Mouse (Mus musculus) midbrain, postnatal 0 days (tissue): ENCODE results near the gene Shisa7. TPM values are rescaled to one million over a fixed set of nuclear protein-coding genes. Genes with fewer than 3 reads are reported as not detected.
"Not testable (repeated sequence)": the region's sequence is repeated elsewhere in the genome, so short reads cannot be mapped to it uniquely, and the experiment has no call there.

ENCODE experiments used
- ATAC-seq: fragments of 200-750 bp; cut with Nextera tagmentation; 2 replicates; pipeline ENCODE4 v1.8.0; 2017; ENCODE audit warnings: moderate number of reproducible peaks, mild to moderate bottlenecking, moderate TSS enrichment, moderate library complexity; ENCODE audit not compliant: low FRiP score
- DNase-seq: peaks from one replicate; pipeline ENCODE4 v3.0.0-alpha.2; 2015; ENCODE audit warnings: low spot score
- H3K27ac ChIP-seq: fragments of 300-500 bp; sonication (generic); 2 replicates; pipeline ENCODE4 v1.5.1; 2014; ENCODE audit warnings: low read depth, mild to moderate bottlenecking, low read length, mixed read lengths
- H3K27me3 ChIP-seq: fragments of 300-500 bp; sonication (generic); 2 replicates; pipeline ENCODE4 v1.6.1; 2014; ENCODE audit warnings: low read length, control low read depth, mixed read lengths; ENCODE audit not compliant: insufficient read depth
- H3K36me3 ChIP-seq: fragments of 300-500 bp; sonication (generic); 2 replicates; pipeline ENCODE4 v1.6.1; 2014; ENCODE audit warnings: low read length, control low read depth, mixed read lengths; ENCODE audit not compliant: insufficient read depth
- H3K4me1 ChIP-seq: fragments of 300-500 bp; sonication (generic); 2 replicates; pipeline ENCODE4 v1.6.1; 2014; ENCODE audit warnings: mild to moderate bottlenecking, control low read depth, antibody characterized with exemption, low read length, mixed read lengths; ENCODE audit not compliant: insufficient read depth
- H3K4me2 ChIP-seq: fragments of 300-500 bp; sonication (generic); 2 replicates; pipeline ENCODE4 v1.6.1; 2014; ENCODE audit warnings: low read depth, mild to moderate bottlenecking, low read length, mixed read lengths; ENCODE audit not compliant: poor library complexity, severe bottlenecking
- H3K4me3 ChIP-seq: fragments of 300-500 bp; sonication (generic); 2 replicates; pipeline ENCODE4 v1.5.1; 2014; ENCODE audit warnings: low read depth, mild to moderate bottlenecking, low read length, moderate library complexity
- H3K9ac ChIP-seq: fragments of 300-500 bp; sonication (generic); replicated peaks from 2 replicates; pipeline ENCODE4 v1.6.1; 2014; ENCODE audit warnings: mild to moderate bottlenecking, low read length, moderate library complexity, mixed read lengths; ENCODE audit not compliant: poor library complexity, severe bottlenecking
- H3K9me3 ChIP-seq: fragments of 300-500 bp; sonication (generic); 2 replicates; pipeline ENCODE4 v1.6.1; 2016; ENCODE audit warnings: low read length, control low read depth
- CTCF ChIP-seq: IDR thresholded peaks from 2 replicates; pipeline ENCODE4 v1.5.1; 2016; ENCODE audit warnings: antibody characterized with exemption, mild to moderate bottlenecking
- WGBS: fragments of 180-500 bp; shearing (Covaris S2); extraction: QIAGEN DNeasy Blood & Tissue Kit; methylation state at CpG from one replicate; pipeline ENCODE4 v1.1.7; 2014; 5-methylcytosine and 5-hydroxymethylcytosine counted together
- polyA plus RNA-seq: library from polyadenylated mRNA; unstranded; fragments of >200 nt; fragmentation: Nextera tagmentation; extraction: Ambion mirVana; gene quantifications from 2 replicates; pipeline ENCODE4 v1.2.1, GENCODE M21; 2015
- total RNA-seq: library from RNA; depleted of rRNA; stranded (reverse); fragments of >200 nt; gene quantifications from 2 replicates; pipeline ENCODE4 v1.2.3, GENCODE M21; 2014

Shisa7 gene
- total and polyA plus RNA-seq, 2 experiments from 2014 or later = 10.1 to 51.4 TPM

- ATAC-seq (no peak), DNase-seq (peak; percentile 68)
- WGBS = 70% methylated on average over 7 of the region's 7 CpGs
- TF ChIP-seq CTCF = peak; percentile 88
- no peak overlapping the region for H3K27ac ChIP-seq
- H3K9ac ChIP-seq = no peak overlapping the region
- no peak overlapping the region for H3K4me2 ChIP-seq
- H3K4me1 ChIP-seq = no peaks in the 10 kb centered on the region; the same call in 1 of the 2 replicates
- peaks cover 15% of the 10 kb centered on the region; the same call in 1 of the 2 replicates for H3K36me3 ChIP-seq
- no peak overlapping the region for H3K4me3 ChIP-seq
- no peaks in the 10 kb centered on the region for H3K9me3 ChIP-seq
- H3K27me3 ChIP-seq = no peaks in the 10 kb centered on the region
Measured at GRCm38 (mm10) chr7:4795767-4796433, 48.6 kb downstream of the Shisa7 start.

- ATAC-seq = no peak
- 89% methylated on average over 3 of the region's 3 CpGs for WGBS
- no peaks in the 10 kb centered on the region for H3K9me3 ChIP-seq
- no peak for DNase-seq
- H3K27me3 ChIP-seq = no peaks in the 10 kb centered on the region
- H3K9ac ChIP-seq = no peak overlapping the region
- no peaks in the 10 kb centered on the region; the same call in 1 of the 2 replicates for H3K4me1 ChIP-seq
- H3K4me2 ChIP-seq = no peak overlapping the region
- peaks cover 15% of the 10 kb centered on the region; the same call in 1 of the 2 replicates for H3K36me3 ChIP-seq
- no peak for TF ChIP-seq CTCF
- H3K4me3 ChIP-seq = no peak overlapping the region
- no peak overlapping the region for H3K27ac ChIP-seq
Measured at GRCm38 (mm10) chr7:4794631-4795168, 49.8 kb downstream of the Shisa7 start.

GRCm38 (mm10) chr7:4793674-4794073, 50.8 kb downstream of the Shisa7 start:
- Histone ChIP-seq H3K4me2 (peak overlapping the region; percentile 75), H3K27ac (no peak overlapping the region), H3K27me3 (no peaks in the 10 kb centered on the region), H3K9ac (peak overlapping the region; percentile 96), H3K4me1 (no peaks in the 10 kb centered on the region; the same call in 1 of the 2 replicates), H3K4me3 (peak overlapping the region; percentile 70), H3K9me3 (no peaks in the 10 kb centered on the region), H3K36me3 (peaks cover 15% of the 10 kb centered on the region; the same call in 1 of the 2 replicates)
- no peak for TF ChIP-seq CTCF
- 37% methylated on average over 4 of the region's 4 CpGs for WGBS
- DNase-seq (no peak), ATAC-seq (no peak)

- DNase-seq, H3K4me1 ChIP-seq, H3K27me3 ChIP-seq, H3K9me3 ChIP-seq: not testable (repeated sequence)
- peak overlapping the region; percentile 70 for H3K4me3 ChIP-seq
- H3K36me3 ChIP-seq = peaks cover 15% of the 10 kb centered on the region; the same call in 1 of the 2 replicates
- H3K9ac ChIP-seq = peak overlapping the region; percentile 96
- WGBS = under 1% methylated on average over 31 of the region's 31 CpGs
- peak overlapping the region; percentile 75 for H3K4me2 ChIP-seq
- peak overlapping the region; percentile 92 for H3K27ac ChIP-seq
- ATAC-seq = peak; percentile 18
Measured at GRCm38 (mm10) chr7:4793248-4793647, 51.2 kb downstream of the Shisa7 start.

- H3K4me2 ChIP-seq = peak within 1 kb of the TSS; percentile 75
- H3K27ac ChIP-seq = peak within 1 kb of the TSS; percentile 92
- H3K4me3 ChIP-seq = peak within 1 kb of the TSS; percentile 70
- ATAC-seq = peak; percentile 88
- H3K4me1 ChIP-seq = peaks cover 3% of the 10 kb centered on the region; the same call in 1 of the 2 replicates
- TF ChIP-seq CTCF = no peak
- peak; percentile 98 for DNase-seq
- H3K27me3 ChIP-seq = no peaks in the 10 kb centered on the region
- peak within 1 kb of the TSS; percentile 96 for H3K9ac ChIP-seq
- H3K36me3 ChIP-seq = peaks cover 15% of the 10 kb centered on the region; the same call in 1 of the 2 replicates
- 1% methylated on average over 54 of the region's 54 CpGs for WGBS
- no peaks in the 10 kb centered on the region for H3K9me3 ChIP-seq
Measured at GRCm38 (mm10) chr7:4792278-4793212, 52.0 kb downstream of the Shisa7 start, which contains the start of gene Rpl28. Gene Rpl28 (plus strand): TSS chr7:4792874.
